Mouse (Mus musculus) spleen, postnatal 36 days (tissue): ENCODE measurements at regions not wholly inside any gene's neighbourhood (a gene's known extent, or its start where the extent isn't known, plus 50 kb on each side); places are given as distances from the start of the nearest gene placed in this dataset.
A peak's percentile ranks its signal among the peaks of the same experiment; 100 is the strongest.

Experiments used
- DNase-seq, 2 experiments: peaks; one replicate each; pipeline ENCODE4 v3.0.0; 2022; ENCODE audit warnings: low spot score in 2 of 2, mixed read lengths in 1 of 2

GRCm38 (mm10) chr7:71214500-71215055 lies 136.7 kb downstream of the Gm10295 start:
- DNase-seq: no peak

GRCm38 (mm10) chr7:71193131-71193530 lies 158.2 kb downstream of the Gm10295 start:
- DNase-seq: no peak

GRCm38 (mm10) chr7:71190161-71190711 lies 161.0 kb downstream of the Gm10295 start:
- DNase-seq: no peak

DNA sequence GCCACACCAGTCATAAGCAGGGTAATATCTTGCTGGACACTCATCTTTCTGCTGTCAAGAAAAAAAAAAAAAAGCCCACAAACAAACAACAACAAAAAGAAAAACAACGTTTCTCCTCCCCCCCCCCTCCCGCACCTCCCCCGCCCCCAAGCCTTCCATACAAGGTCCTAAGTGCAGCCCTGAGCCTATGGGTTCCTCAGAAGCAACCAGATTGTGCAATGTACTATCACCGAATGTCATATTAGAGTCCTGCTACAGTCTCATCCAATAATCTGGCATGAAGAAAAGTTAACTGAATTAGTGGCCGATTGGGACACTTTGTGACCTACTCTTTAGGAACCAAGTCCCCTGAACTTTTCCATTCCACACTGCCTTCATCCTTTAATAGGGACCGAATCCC lies 161.5 kb downstream of the Gm10295 start:
- DNase-seq: no peak

GRCm38 (mm10) chr7:71188119-71188518 lies 163.2 kb downstream of the Gm10295 start:
- no peak for DNase-seq

GRCm38 (mm10) chr7:71174871-71175270 lies 176.4 kb downstream of the Gm10295 start:
- no peak for DNase-seq

GRCm38 (mm10) chr7:71139068-71139467 lies 212.2 kb downstream of the Gm10295 start:
- no peak for DNase-seq

GRCm38 (mm10) chr7:71129981-71130380 lies 221.3 kb downstream of the Gm10295 start:
- DNase-seq: no peak

GRCm38 (mm10) chr7:71128928-71129327 lies 222.4 kb downstream of the Gm10295 start:
- DNase-seq: no peak

DNA sequence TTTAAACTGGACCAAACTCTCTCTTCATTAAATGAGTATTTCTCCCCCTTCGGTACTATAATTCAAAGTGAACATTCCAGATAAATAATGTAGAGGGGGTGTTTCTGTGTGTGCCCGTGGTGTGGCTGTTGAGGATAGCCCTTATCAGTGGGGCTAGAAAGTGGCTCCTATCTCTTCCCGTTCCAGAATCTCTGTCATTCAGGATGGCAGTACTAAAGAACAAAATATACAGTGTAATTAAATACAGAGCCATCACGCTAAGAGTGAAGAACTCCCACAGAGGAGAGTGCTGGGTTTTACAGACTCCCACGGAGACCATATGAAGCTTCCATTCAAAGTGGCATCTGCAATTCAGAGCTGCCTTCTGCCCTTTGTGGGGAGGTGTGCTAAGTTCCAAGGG lies 229.8 kb downstream of the Gm10295 start:
- no peak for DNase-seq

DNA sequence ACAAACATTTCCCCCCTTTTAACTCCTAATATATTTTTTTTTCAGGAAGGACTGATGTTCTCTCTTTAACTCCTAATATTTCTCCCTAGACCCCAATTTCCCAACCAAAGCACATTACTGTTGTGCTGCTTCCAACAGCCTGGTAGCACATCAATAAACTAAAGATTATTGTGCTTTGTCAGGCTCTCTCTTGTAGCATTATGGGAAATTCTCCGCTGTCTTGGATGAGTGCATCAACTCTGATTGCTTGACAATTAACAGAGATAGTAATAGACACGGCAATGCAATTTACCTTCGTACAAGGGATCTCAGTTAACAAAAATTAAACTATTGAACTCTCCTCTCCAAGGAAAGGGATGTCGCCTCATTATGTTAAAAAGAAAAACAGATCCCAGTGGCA lies 230.3 kb downstream of the Gm10295 start:
- no peak for DNase-seq

GRCm38 (mm10) chr7:71119987-71120386 lies 231.3 kb downstream of the Gm10295 start:
- no peak for DNase-seq

GRCm38 (mm10) chr7:71107101-71107500 lies 244.2 kb downstream of the Gm10295 start:
- DNase-seq: no peak

DNA sequence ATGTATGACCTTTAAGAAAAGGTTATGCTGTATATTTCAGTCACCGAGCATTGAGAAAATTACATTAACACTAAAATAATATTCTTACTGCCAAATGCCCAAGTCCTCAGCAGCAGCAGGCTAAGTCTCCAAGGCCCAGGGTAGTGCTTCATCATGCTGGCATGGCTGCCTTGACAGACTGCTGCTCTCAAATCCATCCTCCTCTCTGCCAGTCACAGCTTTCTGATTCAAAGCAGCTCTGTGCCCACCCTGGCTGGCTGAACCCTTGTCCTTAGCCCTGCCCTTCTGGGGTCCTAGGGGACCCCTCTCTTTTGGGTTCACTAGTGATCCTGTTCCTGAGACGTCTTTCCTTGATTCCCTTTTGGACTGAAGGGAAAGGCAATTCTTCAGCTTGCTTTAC lies 251.0 kb downstream of the Gm10295 start:
- DNase-seq: no peak

- no peak for DNase-seq
These were observed 253.0 kb downstream of the Gm10295 start for GRCm38 (mm10) chr7:71098276-71098675.

DNA sequence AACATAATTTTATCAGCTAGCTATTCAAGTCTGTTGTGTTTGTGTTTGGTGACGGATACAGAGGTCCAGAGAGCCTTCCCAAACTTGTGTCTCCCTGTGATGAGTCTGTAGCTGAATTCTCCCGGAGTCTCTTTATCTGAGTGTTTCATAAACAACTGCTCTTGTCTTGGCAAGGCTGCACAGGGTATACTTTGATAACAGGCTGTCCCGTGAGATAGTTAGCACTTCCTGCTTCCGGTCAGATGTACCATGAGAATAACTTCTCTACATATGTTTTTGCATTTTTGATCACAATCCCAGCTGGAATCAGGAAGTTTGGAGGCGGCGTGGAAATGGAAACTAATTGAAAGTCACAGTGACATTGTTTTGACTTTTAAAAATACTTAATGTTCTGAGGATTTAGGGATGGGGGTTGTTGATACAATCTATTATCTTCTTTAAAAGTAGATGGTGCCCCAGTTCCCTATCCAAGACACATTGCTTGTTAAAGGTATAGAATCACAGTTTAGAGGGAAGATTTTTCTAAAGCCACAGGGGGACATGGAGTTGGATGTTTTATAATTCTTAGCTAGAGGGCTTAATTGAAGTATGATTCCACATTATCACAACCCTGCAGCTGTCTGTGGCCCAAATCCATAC lies 257.9 kb downstream of the Gm10295 start:
- DNase-seq: no peak

GRCm38 (mm10) chr7:71092825-71093224 lies 258.5 kb downstream of the Gm10295 start:
- no peak for DNase-seq

DNA sequence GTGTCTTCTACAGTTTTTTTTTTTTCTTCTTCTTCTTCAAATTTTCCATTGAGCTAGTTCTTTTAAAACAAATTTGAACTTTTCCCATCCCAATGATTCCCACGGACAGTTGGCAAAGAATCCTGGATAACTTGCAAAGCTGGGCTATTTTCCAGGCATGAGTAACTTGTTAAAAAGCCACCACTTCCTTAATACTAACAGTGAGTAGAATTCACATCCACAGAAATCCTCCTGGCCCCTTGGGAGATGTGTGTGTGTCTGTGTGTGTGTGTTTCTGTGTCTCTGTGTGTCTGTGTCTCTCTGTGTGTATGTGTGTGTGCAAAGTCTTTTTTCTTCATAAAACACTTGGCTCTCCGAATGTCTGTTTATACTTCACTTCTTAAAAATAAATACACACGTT lies 259.0 kb downstream of the Gm10295 start:
- peak in 1 of 2 experiments; percentile 1 for DNase-seq

GRCm38 (mm10) chr7:71064446-71065391 lies 286.6 kb downstream of the Gm10295 start:
- DNase-seq: no peak

- no peak for DNase-seq
These were observed 300.5 kb downstream of the Gm10295 start for GRCm38 (mm10) chr7:71050825-71051224.

DNA sequence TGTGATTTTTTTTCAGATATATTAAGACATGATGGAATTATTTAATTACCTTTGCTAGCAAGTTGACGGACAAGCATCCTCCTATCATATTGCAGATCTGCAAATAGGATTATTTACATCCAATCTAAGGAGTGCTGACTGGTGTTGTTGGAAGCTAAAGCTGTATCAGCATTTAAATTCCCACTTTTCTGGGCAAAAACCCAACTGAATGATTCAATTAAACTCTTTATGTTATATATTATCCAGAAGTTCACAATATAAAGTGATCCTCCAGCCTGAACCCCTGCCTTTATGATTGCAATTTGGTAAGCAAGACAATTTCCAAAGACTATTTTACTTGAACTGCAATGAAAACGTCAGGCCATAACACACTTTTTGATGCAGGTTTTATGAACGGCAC lies 304.1 kb downstream of the Gm10295 start:
- no peak for DNase-seq

GRCm38 (mm10) chr7:71046596-71046995 lies 304.7 kb downstream of the Gm10295 start:
- no peak for DNase-seq
